Mouse (Mus musculus) cerebellum, postnatal 25 days (tissue): ENCODE measurements around the gene Aqp9.

Experiments used
- DNase-seq, 2 experiments: peaks; one replicate each; pipeline ENCODE4 v3.0.0; 2021; ENCODE audit warnings: mixed read lengths in 2 of 2

Gene Aqp9

GRCm38 (mm10) chr9:71166871-71167465 is 1.5 kb downstream of the Aqp9 start:
- no peak for DNase-seq

DNA sequence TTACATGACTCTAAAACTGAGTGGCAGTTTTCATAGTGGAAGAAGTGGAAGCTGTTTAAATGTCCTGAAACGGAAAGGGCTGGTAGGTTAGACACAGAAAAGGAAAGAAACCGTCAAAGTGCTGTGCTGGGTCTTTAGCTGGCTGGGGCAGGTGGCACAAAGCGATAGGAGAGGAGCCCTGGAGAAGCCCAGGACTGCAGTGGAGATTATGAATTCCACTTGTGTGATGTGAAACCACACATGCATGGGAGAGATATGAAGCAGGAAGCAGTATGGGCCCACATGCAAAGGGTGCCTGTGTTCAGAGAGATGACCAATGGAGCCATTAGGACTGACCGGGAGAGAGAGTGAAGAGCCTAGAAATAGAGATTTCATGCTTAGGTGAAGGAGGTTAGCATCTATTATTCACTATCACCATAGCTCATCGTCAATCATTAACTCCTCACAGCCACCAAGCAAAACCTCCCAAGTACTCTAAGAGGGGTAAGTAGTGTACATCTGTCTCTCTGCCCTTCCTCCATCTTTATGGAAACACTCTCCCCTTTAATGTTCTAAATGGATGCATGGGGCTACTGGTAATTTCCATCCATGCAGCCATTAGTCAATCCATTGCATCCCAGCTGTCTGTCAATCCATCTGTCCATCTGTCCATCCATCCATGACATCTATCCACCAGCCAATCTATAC is 2.3 kb downstream of the Aqp9 start:
- DNase-seq: no peak

- no peak for DNase-seq
These were observed 3.0 kb downstream of the Aqp9 start for GRCm38 (mm10) chr9:71165510-71165909.

DNA sequence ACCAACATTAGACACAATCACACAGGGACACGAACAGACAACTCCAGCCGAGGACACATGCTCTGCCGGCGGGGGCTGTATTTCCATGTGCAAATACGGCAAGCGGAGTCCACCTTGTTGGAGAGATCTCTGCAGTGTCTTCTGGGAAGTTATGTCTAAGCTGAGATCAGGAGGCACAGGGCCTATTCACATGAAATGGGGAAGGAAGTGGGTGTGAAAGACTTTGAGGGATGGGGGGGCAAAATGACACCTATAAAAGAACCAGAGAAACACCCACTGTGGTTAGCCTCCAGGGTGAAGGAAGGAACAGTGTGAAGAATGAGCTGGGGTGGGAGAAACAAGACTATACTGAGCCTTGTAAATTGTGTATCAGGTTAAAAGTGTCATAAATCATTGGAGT is 3.4 kb downstream of the Aqp9 start:
- no peak for DNase-seq

DNA sequence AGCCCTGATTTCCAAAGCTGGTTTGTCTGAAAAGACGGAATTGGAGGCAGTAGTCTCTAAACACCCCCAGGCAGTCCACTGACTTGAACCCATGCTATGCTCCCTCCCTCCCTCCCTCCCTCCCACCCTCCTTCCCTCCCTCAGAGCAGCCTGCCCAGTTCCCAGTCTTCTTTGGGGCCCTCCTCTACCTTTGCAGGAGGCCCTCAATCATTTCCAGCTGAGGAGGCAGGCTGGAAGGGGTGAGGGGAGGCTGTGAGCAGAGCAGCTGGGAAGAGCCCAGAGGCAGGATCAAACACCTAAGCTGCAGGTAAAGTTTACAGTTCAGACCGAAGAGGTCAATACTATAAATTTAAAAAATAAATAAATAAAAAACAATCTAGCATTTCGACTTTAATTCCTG is 4.1 kb downstream of the Aqp9 start:
- DNase-seq: no peak

DNA sequence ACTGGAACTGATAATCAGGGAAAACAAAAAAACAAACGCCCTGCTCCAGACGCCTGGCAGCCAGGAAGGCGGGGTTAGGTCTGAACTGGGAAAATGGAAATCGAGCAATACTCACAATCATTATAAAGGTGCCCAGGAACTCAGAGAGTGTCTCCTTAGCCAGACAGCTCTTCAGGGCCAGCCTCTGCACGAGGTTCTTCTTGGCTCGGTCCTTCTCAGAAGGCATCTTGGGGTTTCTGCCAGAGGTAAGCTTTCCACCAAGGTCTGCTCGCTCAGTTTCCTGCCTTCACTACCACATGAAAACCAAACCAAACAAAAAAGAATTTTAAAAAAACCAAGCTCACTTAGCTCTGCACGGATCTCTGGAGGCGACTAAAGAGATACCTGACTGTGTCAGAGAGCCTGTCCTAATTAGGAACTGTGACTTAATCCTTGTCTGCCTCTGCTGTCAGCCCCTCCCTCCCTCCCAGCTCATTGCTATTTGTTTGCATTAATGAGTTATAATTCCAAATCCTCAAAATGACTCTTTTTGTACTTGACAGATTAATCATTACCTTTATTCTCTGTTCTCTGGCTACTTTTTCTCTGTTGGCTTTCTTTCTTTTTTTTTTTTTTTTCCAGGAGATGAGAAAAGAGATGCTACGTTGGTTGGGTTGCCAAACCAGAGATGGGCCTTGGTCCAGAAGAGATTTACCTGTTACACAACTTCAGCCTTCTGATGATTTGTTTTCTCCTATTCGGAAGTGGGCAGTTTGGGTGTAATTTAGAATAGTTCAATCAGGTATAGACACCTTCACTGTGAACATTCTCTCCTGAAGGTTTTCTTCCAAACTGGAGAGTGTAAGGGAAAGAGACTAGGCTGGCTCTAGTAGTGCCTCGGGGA is 5.4 kb downstream of the Aqp9 start:
- no peak for DNase-seq

GRCm38 (mm10) chr9:71162131-71162857 is 6.2 kb downstream of the Aqp9 start:
- no peak for DNase-seq

DNA sequence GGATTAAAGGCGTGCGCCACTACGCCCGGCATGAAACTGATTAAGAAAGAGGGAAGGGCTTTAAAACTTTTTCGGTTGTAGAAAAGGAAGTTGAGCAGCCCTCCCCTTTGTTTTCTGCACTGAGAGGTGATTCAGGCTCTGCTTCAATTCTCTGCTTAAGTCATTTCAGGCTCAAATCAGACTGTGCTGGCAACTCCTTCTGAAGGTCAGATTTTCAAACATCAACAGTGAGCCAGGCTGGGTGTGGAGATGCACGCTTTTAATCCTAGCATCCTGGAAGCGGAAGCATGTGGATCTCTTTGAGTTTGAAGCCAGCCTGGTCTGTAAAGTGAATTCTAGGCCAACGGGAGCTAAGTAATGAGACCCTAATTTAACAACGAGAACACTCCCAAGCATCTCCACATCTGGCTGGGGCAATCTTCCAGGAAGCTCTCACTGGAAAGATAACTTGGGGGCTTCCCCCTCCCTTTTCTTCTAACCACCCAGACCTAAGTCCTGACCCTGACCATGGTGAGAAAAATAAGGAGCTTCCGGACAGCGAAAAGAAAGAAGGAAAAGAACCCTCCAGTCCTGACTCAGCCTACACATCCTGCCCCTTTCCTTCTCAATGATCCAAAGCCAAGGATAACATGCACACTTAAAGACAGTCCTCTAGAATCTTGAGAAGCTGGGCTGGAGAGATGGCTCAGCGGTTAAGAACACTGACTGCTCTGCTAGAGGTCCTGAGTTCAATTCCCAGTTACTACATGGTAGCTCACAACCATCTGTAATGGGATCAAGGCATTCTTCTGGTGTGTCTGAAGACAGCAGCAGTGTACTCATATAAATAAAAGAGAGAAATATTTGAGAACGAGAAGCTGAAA is 7.4 kb downstream of the Aqp9 start:
- DNase-seq: no peak

DNA sequence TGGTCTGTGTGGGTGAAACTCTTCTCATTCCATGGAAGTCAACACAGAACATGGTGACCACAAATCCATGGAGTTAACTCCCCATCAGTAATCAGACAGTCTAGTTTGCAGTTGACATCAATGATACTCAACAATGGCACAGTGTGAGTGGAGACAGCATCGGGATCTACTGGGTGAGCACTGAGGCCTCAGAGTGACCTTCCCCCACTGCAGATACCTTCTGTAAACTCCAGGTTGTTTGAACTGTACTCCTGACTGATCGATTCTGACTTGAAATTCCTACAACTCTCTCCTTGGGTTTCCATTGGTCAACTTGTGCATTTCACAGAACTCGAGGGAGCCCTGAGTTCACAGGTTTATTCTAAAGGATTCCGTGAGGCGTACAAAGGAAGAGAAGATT is 8.8 kb downstream of the Aqp9 start:
- DNase-seq: no peak

DNA sequence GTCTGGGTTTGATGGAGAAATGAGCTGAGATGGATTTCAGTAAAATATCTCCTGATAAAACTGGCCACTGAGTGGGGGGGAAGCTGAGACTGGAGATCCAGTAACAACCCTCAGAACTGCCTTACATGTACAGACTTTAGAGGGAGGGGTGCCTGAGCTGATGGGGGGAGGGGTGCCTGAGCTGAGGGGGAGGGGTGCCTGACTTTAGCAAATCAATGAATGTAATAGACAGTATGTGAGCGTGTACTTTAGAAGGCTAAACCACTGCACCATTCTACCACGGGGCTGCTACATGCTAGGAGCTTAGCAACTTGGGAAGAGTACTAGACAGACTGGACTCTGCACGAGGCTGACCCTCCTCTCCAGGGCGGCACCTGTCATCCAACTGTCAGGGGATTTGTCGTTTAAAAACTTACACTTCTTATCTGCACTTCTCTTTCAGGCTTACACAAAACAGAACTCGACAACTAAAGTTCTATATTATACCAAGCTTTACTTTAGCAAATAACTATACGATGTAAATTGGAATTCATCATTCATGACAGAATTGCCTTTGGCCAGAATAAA is 9.3 kb downstream of the Aqp9 start:
- DNase-seq: no peak

DNA sequence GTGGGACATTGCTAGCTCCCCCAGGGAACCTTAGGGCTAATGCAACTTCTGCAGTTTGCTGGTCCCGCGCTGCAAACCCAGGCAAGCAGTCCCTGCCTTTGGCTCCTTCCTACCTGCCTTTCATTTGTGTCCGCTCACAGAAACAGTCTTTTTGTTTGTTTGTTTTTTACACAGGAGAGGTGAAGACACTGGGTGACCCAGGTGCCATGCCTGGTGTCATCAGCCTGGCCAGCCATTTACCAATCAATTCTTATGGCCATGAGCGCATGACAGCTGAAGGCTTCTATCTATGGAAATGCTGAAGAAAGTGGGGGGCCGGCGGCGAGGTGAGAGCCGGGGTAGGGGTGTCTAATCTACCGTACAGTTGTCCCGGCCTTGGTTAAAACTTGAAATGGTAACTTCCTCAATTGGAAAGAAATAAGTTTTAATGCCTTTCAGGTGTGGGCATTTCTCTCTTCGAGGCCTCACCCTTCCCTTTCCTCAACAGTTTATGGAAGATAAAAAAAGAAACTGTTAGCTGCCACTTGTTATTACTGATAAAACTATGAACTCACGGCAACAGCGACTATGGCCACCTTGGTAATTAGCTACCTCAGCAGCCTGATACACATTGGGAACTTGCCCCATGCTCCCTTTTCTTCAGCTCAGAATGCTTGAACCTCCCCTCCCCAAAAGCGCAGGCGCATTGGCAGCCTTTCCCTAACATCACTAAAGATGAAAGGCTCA is 10.4 kb downstream of the Aqp9 start:
- DNase-seq: no peak

DNA sequence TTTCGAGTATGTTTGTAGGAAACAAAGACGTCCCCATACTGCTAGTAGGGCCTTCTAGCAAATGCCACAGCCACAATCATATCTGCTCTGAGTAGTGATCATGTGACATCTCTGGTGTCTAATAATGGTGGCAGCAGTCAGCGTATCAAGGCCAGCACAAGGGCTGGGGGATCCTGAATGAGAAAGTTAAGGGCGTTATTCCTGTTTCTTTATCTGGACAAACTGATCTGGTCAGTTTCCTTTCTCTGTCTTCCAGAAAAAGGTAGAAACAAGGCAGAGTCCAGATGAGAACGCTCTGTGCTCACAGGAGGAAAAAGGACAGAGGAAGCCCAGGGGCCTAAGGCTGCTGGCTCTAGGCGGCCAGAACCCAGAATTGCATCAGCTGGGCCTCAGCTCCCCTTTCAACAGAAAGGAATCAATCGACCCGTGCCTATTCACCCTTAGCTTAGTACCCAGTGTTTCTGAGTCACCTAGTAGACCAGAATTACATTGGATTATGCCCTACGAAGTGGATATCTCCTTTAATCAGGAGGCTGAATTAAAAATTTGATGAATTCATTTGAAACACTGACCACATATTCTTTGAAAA is 11.9 kb downstream of the Aqp9 start:
- no peak for DNase-seq

DNA sequence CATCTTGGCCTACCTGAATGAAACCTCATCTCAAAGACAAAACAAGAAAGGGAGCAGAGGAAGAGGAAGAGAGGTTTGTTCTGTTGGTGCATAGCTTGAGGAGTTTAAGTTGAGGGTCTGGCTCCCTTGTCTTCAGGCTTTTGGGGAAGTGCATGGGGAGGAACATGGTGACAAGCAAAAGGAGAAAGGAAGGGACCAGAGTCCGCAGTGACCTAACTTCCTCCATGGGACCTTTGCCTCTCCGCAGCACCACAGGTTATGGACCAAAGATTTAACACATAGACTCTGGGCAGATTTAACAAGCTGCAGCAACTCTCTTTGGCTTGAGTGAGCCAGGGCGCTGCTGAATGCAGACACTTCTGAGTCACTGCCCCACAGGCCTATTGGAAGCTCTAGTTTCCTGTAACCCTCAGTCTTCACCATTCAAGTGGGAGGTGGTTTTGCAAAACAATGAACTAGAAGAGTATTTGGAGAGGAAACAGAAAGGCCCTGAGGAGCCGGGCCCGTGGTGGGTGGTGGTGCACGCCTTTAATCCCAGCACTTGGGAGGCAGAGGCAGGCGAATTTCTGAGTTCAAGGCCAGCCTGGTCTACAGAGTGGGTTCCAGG is 13.0 kb downstream of the Aqp9 start:
- DNase-seq: no peak

- DNase-seq: no peak
These were observed 17.1 kb downstream of the Aqp9 start for GRCm38 (mm10) chr9:71151386-71151785.

- DNase-seq: no peak
These were observed 18.3 kb downstream of the Aqp9 start for GRCm38 (mm10) chr9:71150175-71150574.

GRCm38 (mm10) chr9:71148890-71149289 is 19.6 kb downstream of the Aqp9 start:
- no peak for DNase-seq

GRCm38 (mm10) chr9:71146210-71146609 is 22.3 kb downstream of the Aqp9 start:
- no peak for DNase-seq

GRCm38 (mm10) chr9:71140205-71140604 is 28.3 kb downstream of the Aqp9 start:
- no peak for DNase-seq

- DNase-seq: no peak
These were observed 29.5 kb downstream of the Aqp9 start for GRCm38 (mm10) chr9:71138936-71139335.

- DNase-seq: no peak
These were observed 31.1 kb downstream of the Aqp9 start for GRCm38 (mm10) chr9:71137267-71137945.
